Mouse (Mus musculus) neural tube, embryonic 11.5 days (tissue): ENCODE data around the gene Crip1. TPM values are rescaled to one million over a fixed set of nuclear protein-coding genes. Genes with fewer than 3 reads are reported as not detected.
A peak's percentile ranks its signal among the peaks of the same experiment; 100 is the strongest.

Source experiments
- ATAC-seq: fragments of 200-750 bp; cut with Nextera tagmentation; 2 replicates; pipeline ENCODE4 v1.8.0; 2017; ENCODE audit warnings: moderate number of reproducible peaks, mild to moderate bottlenecking, moderate TSS enrichment, moderate library complexity; ENCODE audit not compliant: insufficient read depth, low FRiP score, low TSS enrichment
- DNase-seq: peaks from one replicate; pipeline ENCODE4 v3.0.0-alpha.2; 2015; ENCODE audit warnings: low spot score
- H3K27ac ChIP-seq: fragments of 300-500 bp; sonication (generic); 2 replicates; pipeline ENCODE4 v1.5.1; 2014; ENCODE audit warnings: low read depth, mild to moderate bottlenecking, low read length
- H3K27me3 ChIP-seq: fragments of 300-500 bp; sonication (generic); 2 replicates; pipeline ENCODE4 v1.6.1; 2014; ENCODE audit warnings: mild to moderate bottlenecking, low read length, mixed read lengths; ENCODE audit not compliant: control insufficient read depth, insufficient read depth
- H3K36me3 ChIP-seq: fragments of 300-500 bp; sonication (generic); 2 replicates; pipeline ENCODE4 v1.6.1; 2014; ENCODE audit warnings: mild to moderate bottlenecking, low read length, moderate library complexity, mixed read lengths; ENCODE audit not compliant: control insufficient read depth, insufficient read depth
- H3K4me1 ChIP-seq: fragments of 300-500 bp; sonication (generic); 2 replicates; pipeline ENCODE4 v1.6.1; 2014; ENCODE audit warnings: low read length, mixed read lengths; ENCODE audit not compliant: control insufficient read depth, insufficient read depth
- H3K4me2 ChIP-seq: fragments of 300-500 bp; sonication (generic); 2 replicates; pipeline ENCODE4 v1.6.1; 2014; ENCODE audit warnings: low read depth, mild to moderate bottlenecking, moderate library complexity
- H3K4me3 ChIP-seq: fragments of 300-500 bp; sonication (generic); 2 replicates; pipeline ENCODE4 v1.5.1; 2014; ENCODE audit warnings: low read depth, low read length
- H3K9ac ChIP-seq: fragments of 300-500 bp; sonication (generic); 2 replicates; pipeline ENCODE4 v1.6.1; 2014; ENCODE audit warnings: mild to moderate bottlenecking, low read length
- H3K9me3 ChIP-seq: fragments of 300-500 bp; sonication (generic); 2 replicates; pipeline ENCODE4 v1.6.1; 2016; ENCODE audit warnings: low read length; ENCODE audit not compliant: control insufficient read depth
- WGBS: fragments of 180-500 bp; shearing (Covaris S2); extraction: QIAGEN DNeasy Blood & Tissue Kit; methylation state at CpG from one replicate; pipeline ENCODE4 v1.1.7; 2014; 5-methylcytosine and 5-hydroxymethylcytosine counted together
- polyA plus RNA-seq: library from polyadenylated mRNA; unstranded; fragments of >200 nt; fragmentation: Nextera tagmentation; extraction: Ambion mirVana; gene quantifications from 2 replicates; pipeline ENCODE4 v1.2.1, GENCODE M21; 2014

Crip1 gene
- polyA plus RNA-seq, 1 experiment from 2014 or later: 58.2 TPM

DNA sequence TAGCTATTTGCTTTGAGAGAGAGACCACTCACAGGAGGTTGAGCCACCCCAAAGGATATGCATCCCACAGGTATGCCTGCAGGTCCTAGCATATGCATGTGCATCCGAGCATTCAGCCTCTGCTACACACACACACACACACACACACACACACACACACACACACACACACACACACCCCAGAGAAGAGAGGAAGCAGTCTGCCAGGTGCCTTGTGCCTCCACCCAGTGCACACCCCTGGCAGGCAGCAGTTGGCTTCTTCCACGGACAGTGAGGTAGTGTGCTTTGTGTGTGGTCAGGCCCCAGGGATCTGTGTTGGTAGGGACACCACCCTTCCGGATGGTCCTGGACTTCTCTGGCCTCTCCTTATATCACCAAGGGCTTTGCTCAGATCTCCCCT lies 3.8 kb downstream of the Crip1 start:
- DNase-seq (no peak), ATAC-seq (no peak)
- no peak overlapping the region for H3K27ac ChIP-seq
- H3K4me3 ChIP-seq: no peak overlapping the region
- 77% methylated on average over 3 of the region's 3 CpGs for WGBS
- no peak overlapping the region for H3K4me2 ChIP-seq
- H3K27me3 ChIP-seq: peaks cover 20% of the 10 kb centered on the region
- no peaks in the 10 kb centered on the region for H3K36me3 ChIP-seq
- peaks cover 12% of the 10 kb centered on the region; the same call in 1 of the 2 replicates for H3K4me1 ChIP-seq
- no peaks in the 10 kb centered on the region for H3K9me3 ChIP-seq
- H3K9ac ChIP-seq: no peak overlapping the region

DNA sequence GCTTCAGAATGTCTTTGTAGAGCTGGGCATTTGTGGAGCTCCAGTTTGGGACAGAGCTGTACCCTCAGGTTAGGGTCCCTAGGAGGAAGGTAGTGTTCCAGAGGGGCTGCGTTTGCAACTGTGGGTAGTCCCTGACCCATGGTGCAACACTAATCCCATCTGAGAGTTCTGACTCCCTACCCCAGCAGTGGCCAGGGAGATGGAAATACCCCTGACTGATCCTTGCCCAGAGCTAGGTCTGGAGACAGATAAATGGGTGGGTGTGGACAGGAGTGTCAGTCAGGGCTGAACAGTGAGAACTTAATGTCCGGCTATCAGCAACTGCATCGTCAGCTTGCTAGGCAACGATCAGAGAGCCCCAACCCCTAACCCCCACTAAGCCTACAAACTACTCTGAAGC lies 4.5 kb downstream of the Crip1 start:
- Histone ChIP-seq H3K27me3 (peaks cover 20% of the 10 kb centered on the region), H3K4me1 (peaks cover 12% of the 10 kb centered on the region; the same call in 1 of the 2 replicates)
- WGBS: 89% methylated on average over 4 of the region's 4 CpGs

GRCm38 (mm10) chr12:113151046-113151445 lies 4.9 kb downstream of the Crip1 start:
- no peaks in the 10 kb centered on the region for H3K9me3 ChIP-seq
- no peaks in the 10 kb centered on the region for H3K36me3 ChIP-seq
- DNase-seq (no peak), ATAC-seq (no peak)
- H3K4me1 ChIP-seq: peaks cover 12% of the 10 kb centered on the region; the same call in 1 of the 2 replicates
- peaks cover 20% of the 10 kb centered on the region for H3K27me3 ChIP-seq
- no peak overlapping the region for H3K4me3 ChIP-seq
- no peak overlapping the region for H3K9ac ChIP-seq
- H3K4me2 ChIP-seq: no peak overlapping the region; the same call in 1 of the 2 replicates
- no peak overlapping the region for H3K27ac ChIP-seq
- 82% methylated on average over 8 of the region's 8 CpGs for WGBS

More for the DNA sequence above, 4.5 kb downstream of the Crip1 start:
- no peak overlapping the region for H3K4me2 ChIP-seq
- no peak overlapping the region for H3K9ac ChIP-seq
- no peaks in the 10 kb centered on the region for H3K9me3 ChIP-seq
- H3K27ac ChIP-seq: no peak overlapping the region
- H3K4me3 ChIP-seq: no peak overlapping the region
- ATAC-seq (no peak), DNase-seq (no peak)
- H3K36me3 ChIP-seq: no peaks in the 10 kb centered on the region

DNA sequence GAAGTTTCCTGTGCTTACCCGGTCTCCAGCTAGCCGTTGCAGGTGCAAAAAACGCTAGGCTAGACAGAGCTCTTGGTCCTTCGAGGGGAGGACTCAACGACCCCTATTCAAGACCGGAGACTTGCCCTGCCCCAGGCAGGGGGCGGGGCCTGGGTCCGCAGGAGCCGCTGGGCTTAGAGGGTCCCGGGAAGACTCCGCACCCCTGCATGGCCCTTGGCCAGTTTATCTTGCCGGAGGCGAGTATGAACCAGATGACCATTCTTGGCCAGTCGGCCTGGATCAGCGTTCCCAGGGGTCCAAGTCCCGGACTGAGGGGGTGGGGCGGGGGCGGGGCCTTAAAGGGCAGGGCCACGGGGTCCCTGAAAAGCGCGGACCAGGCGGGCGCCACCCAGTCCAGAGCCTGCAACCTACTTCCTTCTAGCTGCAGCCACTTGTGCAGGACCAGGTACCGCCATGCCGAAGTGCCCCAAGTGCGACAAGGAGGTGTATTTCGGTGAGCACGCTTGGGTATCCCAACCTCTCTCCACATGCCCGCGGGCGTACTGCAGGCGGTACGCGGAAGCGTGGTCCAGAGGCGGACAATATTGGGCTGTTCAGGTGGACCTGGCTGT lies 5.7 kb downstream of the Crip1 start:
- H3K4me3 ChIP-seq: peak overlapping the region; percentile 42
- H3K4me2 ChIP-seq: peak overlapping the region; percentile 72
- DNase-seq: peak; percentile 48
- H3K27me3 ChIP-seq: peaks cover 20% of the 10 kb centered on the region
- H3K9ac ChIP-seq: peak overlapping the region; percentile 45
- no peaks in the 10 kb centered on the region for H3K9me3 ChIP-seq
- ATAC-seq: no peak
- H3K27ac ChIP-seq: no peak overlapping the region
- H3K4me1 ChIP-seq: peaks cover 12% of the 10 kb centered on the region
- WGBS: 2% methylated on average over 34 of the region's 36 CpGs
- no peaks in the 10 kb centered on the region for H3K36me3 ChIP-seq

- Histone ChIP-seq H3K4me1 (peaks cover 13% of the 10 kb centered on the region), H3K4me3 (peak overlapping the region; percentile 42), H3K27ac (no peak overlapping the region), H3K36me3 (no peaks in the 10 kb centered on the region), H3K9me3 (no peaks in the 10 kb centered on the region), H3K9ac (peak overlapping the region; percentile 45), H3K4me2 (peak overlapping the region; percentile 72), H3K27me3 (peaks cover 20% of the 10 kb centered on the region)
- DNase-seq (no peak), ATAC-seq (no peak)
- 22% methylated on average over 19 of the region's 19 CpGs for WGBS
These were observed 6.2 kb downstream of the Crip1 start for GRCm38 (mm10) chr12:113152272-113152661.

DNA sequence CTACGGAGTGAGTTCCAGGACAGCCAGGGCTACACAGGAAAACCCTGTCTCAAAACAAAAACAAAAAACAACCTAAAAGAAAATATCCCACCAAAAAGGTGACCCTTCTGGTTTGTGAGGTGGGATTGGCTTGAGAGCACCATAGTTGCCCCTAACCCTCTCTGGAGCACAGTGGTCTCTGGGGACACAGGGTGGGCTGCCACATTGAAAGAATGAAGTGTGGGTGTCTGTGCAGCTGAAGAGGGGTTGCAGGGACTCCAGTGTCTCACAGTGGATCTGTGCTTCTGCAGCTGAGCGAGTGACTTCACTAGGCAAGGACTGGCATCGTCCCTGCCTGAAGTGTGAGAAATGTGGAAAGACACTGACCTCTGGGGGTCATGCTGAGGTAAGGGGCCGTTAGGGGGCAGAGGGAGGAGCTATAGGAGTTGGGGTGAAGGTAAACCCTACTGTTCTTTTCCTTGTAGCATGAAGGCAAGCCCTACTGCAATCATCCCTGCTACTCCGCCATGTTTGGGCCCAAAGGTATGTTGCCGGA lies 6.9 kb downstream of the Crip1 start:
- Histone ChIP-seq H3K9ac (no peak overlapping the region), H3K27ac (no peak overlapping the region), H3K27me3 (peaks cover 20% of the 10 kb centered on the region), H3K4me1 (peaks cover 15% of the 10 kb centered on the region), H3K4me3 (no peak overlapping the region), H3K9me3 (no peaks in the 10 kb centered on the region), H3K36me3 (no peaks in the 10 kb centered on the region), H3K4me2 (no peak overlapping the region)
- ATAC-seq (no peak), DNase-seq (no peak)
- 78% methylated on average over 6 of the region's 6 CpGs for WGBS

- no peak overlapping the region for H3K27ac ChIP-seq
- H3K36me3 ChIP-seq: no peaks in the 10 kb centered on the region
- no peak overlapping the region for H3K9ac ChIP-seq
- H3K9me3 ChIP-seq: no peaks in the 10 kb centered on the region
- WGBS: 93% methylated on average over 7 of the region's 7 CpGs
- no peak for ATAC-seq
- DNase-seq: no peak
- H3K4me1 ChIP-seq: peaks cover 15% of the 10 kb centered on the region
- no peak overlapping the region for H3K4me3 ChIP-seq
- H3K4me2 ChIP-seq: no peak overlapping the region
- peaks cover 17% of the 10 kb centered on the region for H3K27me3 ChIP-seq
These were observed 7.9 kb downstream of the Crip1 start for GRCm38 (mm10) chr12:113153971-113154370.

DNA sequence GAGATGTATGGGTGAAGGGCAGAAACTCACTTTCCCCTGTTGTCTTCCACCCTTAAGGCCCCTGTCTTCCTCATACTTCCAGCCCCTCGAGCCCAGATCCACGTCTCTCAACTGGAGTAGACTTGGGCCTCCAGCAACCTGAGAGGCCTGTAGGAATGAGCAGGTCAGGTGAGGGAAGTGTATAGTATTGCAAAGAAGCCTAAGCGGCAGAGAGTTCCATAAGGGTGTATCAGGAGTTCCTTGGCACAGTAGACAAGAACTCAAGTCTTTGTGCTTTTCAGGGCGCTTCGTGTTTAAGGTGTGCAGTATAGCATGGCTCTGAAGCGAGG lies 8.6 kb downstream of the Crip1 start:
- Histone ChIP-seq H3K4me1 (peaks cover 15% of the 10 kb centered on the region), H3K9ac (no peak overlapping the region), H3K4me2 (peak overlapping the region; percentile 41; the same call in 1 of the 2 replicates), H3K9me3 (no peaks in the 10 kb centered on the region), H3K4me3 (no peak overlapping the region), H3K36me3 (no peaks in the 10 kb centered on the region), H3K27ac (no peak overlapping the region), H3K27me3 (peaks cover 17% of the 10 kb centered on the region)
- no peak for DNase-seq
- ATAC-seq: no peak
- WGBS: 83% methylated on average over 6 of the region's 6 CpGs

DNA sequence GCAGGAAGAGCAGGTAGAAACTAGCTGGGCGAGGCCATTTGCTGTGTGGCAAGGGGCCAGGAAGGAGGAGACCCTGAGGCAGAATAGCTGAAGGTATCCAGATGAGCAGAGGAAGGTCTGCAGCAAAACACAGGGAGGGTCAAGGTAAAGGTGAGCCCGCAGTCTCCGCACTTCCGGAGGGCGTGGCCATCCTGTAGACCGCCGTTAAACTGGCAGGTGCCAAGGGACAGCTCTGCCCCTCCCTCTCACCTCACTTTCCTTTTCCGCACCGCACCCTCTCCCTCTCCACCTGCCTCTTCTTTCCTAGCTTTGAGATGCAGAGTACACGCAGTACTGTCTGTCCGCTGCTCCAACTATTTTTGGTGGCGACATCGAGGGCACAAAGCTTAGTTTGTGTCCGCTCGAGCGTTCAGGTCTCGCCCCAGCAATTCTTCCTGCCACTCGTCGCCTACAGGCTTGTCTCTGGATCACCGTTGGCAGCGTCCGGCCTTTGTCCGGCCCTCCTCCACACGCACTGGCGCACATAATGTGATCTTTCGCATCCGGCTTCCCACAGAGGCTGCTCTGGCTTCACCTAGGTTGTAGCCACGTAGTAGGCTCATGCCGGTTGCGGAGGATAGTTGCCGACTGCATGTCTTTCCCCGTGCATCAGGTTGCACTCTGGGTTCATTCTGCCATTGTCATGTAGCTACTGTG lies 9.1 kb downstream of the Crip1 start:
- no peak overlapping the region for H3K27ac ChIP-seq
- H3K36me3 ChIP-seq: no peaks in the 10 kb centered on the region
- peak overlapping the region; percentile 58 for H3K9ac ChIP-seq
- peaks cover 17% of the 10 kb centered on the region for H3K27me3 ChIP-seq
- peak; percentile 53 for DNase-seq
- peak; percentile 7; the same call in 1 of the 2 replicates for ATAC-seq
- H3K4me2 ChIP-seq: peak overlapping the region; percentile 41
- H3K4me3 ChIP-seq: peak overlapping the region; percentile 14
- H3K4me1 ChIP-seq: peaks cover 15% of the 10 kb centered on the region
- 6% methylated on average over 32 of the region's 32 CpGs for WGBS
- H3K9me3 ChIP-seq: no peaks in the 10 kb centered on the region
